Mouse (Mus musculus) small intestine, adult 2 months (tissue): ENCODE data around the gene Cldn3. TPM values are rescaled to one million over a fixed set of nuclear protein-coding genes. Genes with fewer than 3 reads are reported as not detected.
A peak's percentile ranks its signal among the peaks of the same experiment; 100 is the strongest.

Source experiments
- H3K27ac ChIP-seq: fragments of 200-500 bp; 2 replicates; pipeline ENCODE4 v1.5.1; 2012; ENCODE audit warnings: low read depth, low read length, control low read depth, inconsistent platforms; ENCODE audit not compliant: insufficient read depth
- H3K27me3 ChIP-seq: fragments of 200-500 bp; 2 replicates; pipeline ENCODE4 v1.6.1; 2012; ENCODE audit warnings: mild to moderate bottlenecking, moderate library complexity, low read length, inconsistent platforms; ENCODE audit not compliant: control insufficient read depth, insufficient read depth
- H3K36me3 ChIP-seq: fragments of 200-500 bp; 2 replicates; pipeline ENCODE4 v1.6.1; 2012; ENCODE audit warnings: mild to moderate bottlenecking, low read length, control low read depth, inconsistent platforms; ENCODE audit not compliant: control insufficient read depth, insufficient read depth
- H3K4me1 ChIP-seq: fragments of 200-500 bp; 2 replicates; pipeline ENCODE4 v1.6.1; 2012; ENCODE audit warnings: low read length, inconsistent platforms, mixed read lengths; ENCODE audit not compliant: control insufficient read depth, insufficient read depth, insufficient read length
- H3K4me3 ChIP-seq: fragments of 200-500 bp; 2 replicates; pipeline ENCODE4 v1.5.1; 2012; ENCODE audit warnings: low read depth, mild to moderate bottlenecking, control low read depth, inconsistent platforms, low read length, moderate library complexity
- CTCF ChIP-seq: fragments of 200-500 bp; IDR thresholded peaks from 2 replicates; pipeline ENCODE4 v1.5.1; 2012; ENCODE audit warnings: low read depth, mild to moderate bottlenecking, control low read depth, inconsistent platforms, low read length, moderate library complexity, mixed read lengths; ENCODE audit not compliant: insufficient replicate concordance, insufficient read length; ENCODE audit errors: extremely low read depth
- POLR2A ChIP-seq: fragments of 200-500 bp; IDR thresholded peaks from 2 replicates; pipeline ENCODE4 v1.6.1; 2012; ENCODE audit warnings: low read depth, mild to moderate bottlenecking, control low read depth, inconsistent platforms, low read length, moderate library complexity
- whole genome bisulfite sequencing: fragments of 180-500 bp; shearing (Covaris S2); methylation state at CpG from one replicate; pipeline ENCODE4 v1.1.7; 2018; 5-methylcytosine and 5-hydroxymethylcytosine counted together
- polyA plus RNA-seq: library from polyadenylated mRNA; depleted of rRNA; stranded (reverse); fragments of >200 nt; gene quantifications from 2 replicates; pipeline ENCODE4 v1.2.3, GENCODE M21; 2012

The Cldn3 gene
- polyA plus RNA-seq, 1 experiment = 2,448 TPM

- no peak for TF ChIP-seq POLR2A
- Histone ChIP-seq H3K36me3 (peaks cover 6% of the 10 kb centered on the region; the same call in 1 of the 2 replicates), H3K27me3 (peaks cover 4% of the 10 kb centered on the region; the same call in 1 of the 2 replicates), H3K27ac (peak overlapping the region; percentile 95), H3K4me3 (peak overlapping the region; percentile 59), H3K4me1 (peaks cover 20% of the 10 kb centered on the region)
- WGBS = 13% methylated on average over 11 of the region's 11 CpGs
Measured at GRCm38 (mm10) chr5:134989166-134989565, 3.2 kb downstream of the Cldn3 start.

- 11% methylated on average over 6 of the region's 6 CpGs for WGBS
- Histone ChIP-seq H3K27ac (peak overlapping the region; percentile 95), H3K36me3 (peaks cover 6% of the 10 kb centered on the region; the same call in 1 of the 2 replicates), H3K4me3 (peak overlapping the region; percentile 59), H3K27me3 (peaks cover 4% of the 10 kb centered on the region; the same call in 1 of the 2 replicates), H3K4me1 (peaks cover 15% of the 10 kb centered on the region)
- TF ChIP-seq POLR2A (no peak), CTCF (no peak)
Measured at GRCm38 (mm10) chr5:134989741-134990140, 3.7 kb downstream of the Cldn3 start.

- no peaks in the 10 kb centered on the region for H3K27me3 ChIP-seq
- no peak overlapping the region for H3K4me3 ChIP-seq
- TF ChIP-seq POLR2A = no peak
- no peak for TF ChIP-seq CTCF
- 82% methylated on average over 5 of the region's 5 CpGs for WGBS
- peaks cover 9% of the 10 kb centered on the region for H3K4me1 ChIP-seq
- H3K36me3 ChIP-seq = peaks cover 6% of the 10 kb centered on the region; the same call in 1 of the 2 replicates
- no peak overlapping the region for H3K27ac ChIP-seq
Measured at GRCm38 (mm10) chr5:134992566-134992965, 6.6 kb downstream of the Cldn3 start.

- Histone ChIP-seq H3K4me3 (no peak overlapping the region), H3K36me3 (no peaks in the 10 kb centered on the region), H3K4me1 (peaks cover 14% of the 10 kb centered on the region), H3K27me3 (no peaks in the 10 kb centered on the region), H3K27ac (no peak overlapping the region)
- TF ChIP-seq POLR2A (no peak), CTCF (no peak)
- 68% methylated on average over 6 of the region's 6 CpGs for WGBS
Measured at GRCm38 (mm10) chr5:134998359-134998758, 12.3 kb downstream of the Cldn3 start.

GRCm38 (mm10) chr5:134999797-135000196 is 13.8 kb downstream of the Cldn3 start:
- peaks cover 14% of the 10 kb centered on the region for H3K4me1 ChIP-seq
- H3K27ac ChIP-seq = no peak overlapping the region
- TF ChIP-seq CTCF = no peak
- TF ChIP-seq POLR2A = no peak
- whole genome bisulfite sequencing = 97% methylated on average over 4 of the region's 4 CpGs
- H3K27me3 ChIP-seq = no peaks in the 10 kb centered on the region
- no peaks in the 10 kb centered on the region for H3K36me3 ChIP-seq
- H3K4me3 ChIP-seq = no peak overlapping the region

- 31% methylated on average over 16 of the region's 16 CpGs for WGBS
- H3K36me3 ChIP-seq = no peaks in the 10 kb centered on the region
- H3K4me3 ChIP-seq = peak overlapping the region; percentile 20
- no peak for TF ChIP-seq CTCF
- H3K27ac ChIP-seq = peak overlapping the region; percentile 81
- H3K4me1 ChIP-seq = peaks cover 14% of the 10 kb centered on the region
- no peaks in the 10 kb centered on the region for H3K27me3 ChIP-seq
Measured at GRCm38 (mm10) chr5:135000751-135001150, 14.7 kb downstream of the Cldn3 start.

GRCm38 (mm10) chr5:135001309-135001708 is 15.3 kb downstream of the Cldn3 start:
- Histone ChIP-seq H3K27me3 (no peaks in the 10 kb centered on the region), H3K4me3 (peak overlapping the region; percentile 20), H3K27ac (peak overlapping the region; percentile 92), H3K4me1 (peaks cover 14% of the 10 kb centered on the region), H3K36me3 (no peaks in the 10 kb centered on the region)
- WGBS = 1% methylated on average over 14 of the region's 14 CpGs
- TF ChIP-seq CTCF (peak; percentile 46; the same call in 1 of the 2 replicates), POLR2A (no peak)

GRCm38 (mm10) chr5:135002151-135002550 is 16.1 kb downstream of the Cldn3 start:
- peak overlapping the region; percentile 98 for H3K27ac ChIP-seq
- TF ChIP-seq CTCF (no peak), POLR2A (no peak)
- WGBS = 18% methylated on average over 5 of the region's 5 CpGs
- H3K4me3 ChIP-seq = no peak overlapping the region
- peaks cover 14% of the 10 kb centered on the region for H3K4me1 ChIP-seq
- H3K27me3 ChIP-seq = no peaks in the 10 kb centered on the region
- no peaks in the 10 kb centered on the region for H3K36me3 ChIP-seq
